Mouse (Mus musculus) CH12.LX (cell line): Measurements from ENCODE around the gene Hdac11. TPM values are rescaled to one million over a fixed set of nuclear protein-coding genes. Genes with fewer than 3 reads are reported as not detected.

Experiments used
- DNase-seq: peaks from one replicate; pipeline ENCODE4 v3.0.0-alpha.2; 2013; ENCODE audit errors: extremely low read depth
- H3K27ac ChIP-seq: 2 replicates; pipeline ENCODE4 v1.5.1; 2012; ENCODE audit warnings: low read depth, mild to moderate bottlenecking, control low read depth, moderate library complexity; ENCODE audit not compliant: insufficient read depth
- H3K27me3 ChIP-seq: replicated peaks from 2 replicates; pipeline ENCODE3; 2012; ENCODE audit warnings: inconsistent platforms
- H3K36me3 ChIP-seq, 2 experiments: replicated peaks in 1 of 2; 2 replicates each; pipeline versions ENCODE3 to v1.6.1; 2012; ENCODE audit warnings: inconsistent platforms in 1 of 2, low read length in 1 of 2, mild to moderate bottlenecking in 1 of 2, mixed read lengths in 1 of 2, moderate library complexity in 1 of 2; ENCODE audit not compliant: control insufficient read depth in 1 of 2, insufficient read depth in 1 of 2
- H3K4me1 ChIP-seq, 2 experiments: 2 replicates each; pipeline ENCODE4 v1.6.1; 2012; ENCODE audit warnings: inconsistent platforms in 1 of 2, moderate library complexity in 1 of 2; ENCODE audit not compliant: insufficient read depth in 2 of 2, control insufficient read depth in 1 of 2
- H3K4me2 ChIP-seq: 2 replicates; pipeline ENCODE4 v1.6.1; 2012; ENCODE audit warnings: low read depth, mild to moderate bottlenecking, control low read depth; ENCODE audit not compliant: poor library complexity, insufficient read depth, severe bottlenecking
- H3K4me3 ChIP-seq, 3 experiments: fragments of 150-350 bp in 1 of 3; sonication (generic) in 1 of 3; replicated peaks in 1 of 3; 2 replicates each; pipeline versions ENCODE3 to v1.5.1; 2011 to 2012; ENCODE audit warnings: low read depth in 2 of 3, low read length in 2 of 3, mild to moderate bottlenecking in 2 of 3, moderate library complexity in 2 of 3, control low read depth in 1 of 3, improper control_type of control experiment in 1 of 3, inconsistent platforms in 1 of 3, mixed read lengths in 1 of 3; ENCODE audit not compliant: poor library complexity in 1 of 3
- H3K79me2 ChIP-seq: replicated peaks from 2 replicates; pipeline ENCODE4 v1.6.1; 2012; ENCODE audit warnings: mild to moderate bottlenecking, moderate library complexity; ENCODE audit not compliant: control insufficient read depth, poor library complexity, insufficient read depth, severe bottlenecking; ENCODE audit errors: extremely low read depth
- H3K9ac ChIP-seq: 2 replicates; pipeline ENCODE4 v1.6.1; 2012; ENCODE audit warnings: low read depth, mild to moderate bottlenecking, control low read depth, moderate library complexity; ENCODE audit not compliant: insufficient read depth
- H3K9me3 ChIP-seq: replicated peaks from 2 replicates; pipeline ENCODE3; 2012; ENCODE audit warnings: low read length, inconsistent platforms, mixed read lengths
- BHLHE40 ChIP-seq: IDR thresholded peaks from 2 replicates; pipeline ENCODE4 v1.6.1; 2011; ENCODE audit warnings: mild to moderate bottlenecking, low read depth, low read length, improper control_type of control experiment
- CHD1 ChIP-seq: IDR thresholded peaks from 2 replicates; pipeline ENCODE4 v1.6.1; 2012; ENCODE audit warnings: low read depth, low read length, improper control_type of control experiment, inconsistent platforms
- CHD2 ChIP-seq: IDR thresholded peaks from 2 replicates; pipeline ENCODE4 v1.6.1; 2011; ENCODE audit warnings: low read length, improper control_type of control experiment
- CTCF ChIP-seq, 2 experiments: IDR thresholded peaks in 1 of 2; conservative IDR thresholded peaks in 1 of 2; 2 replicates each; pipeline ENCODE4 v1.5.1; 2011 to 2012; ENCODE audit warnings: low read depth in 2 of 2, low read length in 2 of 2, improper control_type of control experiment in 1 of 2, inconsistent platforms in 1 of 2, mild to moderate bottlenecking in 1 of 2, moderate library complexity in 1 of 2
- E2F4 ChIP-seq: IDR thresholded peaks from 2 replicates; pipeline ENCODE4 v1.6.1; 2011; ENCODE audit warnings: low read depth, low read length, improper control_type of control experiment; ENCODE audit not compliant: insufficient replicate concordance
- ELF1 ChIP-seq: IDR thresholded peaks from 2 replicates; pipeline ENCODE4 v1.6.1; 2014; ENCODE audit warnings: low read depth, mild to moderate bottlenecking, inconsistent platforms, low read length, improper control_type of control experiment
- EP300 ChIP-seq: IDR thresholded peaks from 2 replicates; pipeline ENCODE4 v1.6.1; 2011; ENCODE audit warnings: low read length, improper control_type of control experiment
- ETS1 ChIP-seq: conservative IDR thresholded peaks from 2 replicates; pipeline ENCODE4 v1.6.1; 2012; ENCODE audit warnings: low read depth, mild to moderate bottlenecking, inconsistent platforms, low read length, improper control_type of control experiment, moderate library complexity
- GABPA ChIP-seq: IDR thresholded peaks from 2 replicates; pipeline ENCODE4 v1.6.1; 2012; ENCODE audit warnings: low read depth, low read length, improper control_type of control experiment, inconsistent platforms; ENCODE audit not compliant: insufficient replicate concordance
- HCFC1 ChIP-seq: IDR thresholded peaks from 2 replicates; pipeline ENCODE4 v1.6.1; 2012; ENCODE audit warnings: low read depth, mild to moderate bottlenecking, inconsistent platforms, low read length, improper control_type of control experiment
- IRF4 ChIP-seq: IDR thresholded peaks from 2 replicates; pipeline ENCODE4 v1.6.1; 2014; ENCODE audit warnings: low read depth, mild to moderate bottlenecking, inconsistent platforms, low read length, improper control_type of control experiment
- JUN ChIP-seq: IDR thresholded peaks from 2 replicates; pipeline ENCODE4 v1.6.1; 2011; ENCODE audit warnings: low read depth, mild to moderate bottlenecking, low read length, improper control_type of control experiment, moderate library complexity; ENCODE audit not compliant: insufficient read depth
- JUND ChIP-seq: conservative IDR thresholded peaks from 2 replicates; pipeline ENCODE4 v1.6.1; 2011; ENCODE audit warnings: low read depth, low read length, improper control_type of control experiment
- KAT2A ChIP-seq: IDR thresholded peaks from 2 replicates; pipeline ENCODE4 v1.6.1; 2012; ENCODE audit warnings: low read length, improper control_type of control experiment, inconsistent platforms; ENCODE audit not compliant: insufficient replicate concordance
- MAFK ChIP-seq: IDR thresholded peaks from 2 replicates; pipeline ENCODE4 v1.6.1; 2011; ENCODE audit warnings: low read length, improper control_type of control experiment; ENCODE audit not compliant: insufficient replicate concordance
- MAX ChIP-seq: IDR thresholded peaks from 2 replicates; pipeline ENCODE4 v1.6.1; 2011; ENCODE audit warnings: low read length, improper control_type of control experiment
- MAZ ChIP-seq: IDR thresholded peaks from 2 replicates; pipeline ENCODE4 v1.6.1; 2012; ENCODE audit warnings: low read depth, mild to moderate bottlenecking, inconsistent platforms, low read length, improper control_type of control experiment, moderate library complexity
- MEF2A ChIP-seq: IDR thresholded peaks from 2 replicates; pipeline ENCODE4 v1.6.1; 2014; ENCODE audit warnings: low read depth, mild to moderate bottlenecking, inconsistent platforms, low read length, improper control_type of control experiment, borderline replicate concordance
- MXI1 ChIP-seq: IDR thresholded peaks from 2 replicates; pipeline ENCODE4 v1.6.1; 2011; ENCODE audit warnings: mild to moderate bottlenecking, low read depth, low read length, improper control_type of control experiment
- MYC ChIP-seq: IDR thresholded peaks from 2 replicates; pipeline ENCODE4 v1.6.1; 2011; ENCODE audit warnings: low read depth, mild to moderate bottlenecking, improper control_type of control experiment, low read length
- NELFE ChIP-seq: IDR thresholded peaks from 2 replicates; pipeline ENCODE4 v1.6.1; 2011; ENCODE audit warnings: low read depth, low read length, improper control_type of control experiment
- NRF1 ChIP-seq: IDR thresholded peaks from 2 replicates; pipeline ENCODE4 v1.6.1; 2014; ENCODE audit warnings: low read depth, mild to moderate bottlenecking, inconsistent platforms, low read length, improper control_type of control experiment, moderate library complexity
- POLR2A ChIP-seq: IDR thresholded peaks from 2 replicates; pipeline ENCODE4 v1.6.1; 2011; ENCODE audit warnings: low read depth, mild to moderate bottlenecking, improper control_type of control experiment, low read length
- RAD21 ChIP-seq: IDR thresholded peaks from 2 replicates; pipeline ENCODE4 v1.6.1; 2011; ENCODE audit warnings: low read depth, mild to moderate bottlenecking, low read length, improper control_type of control experiment, moderate library complexity
- RCOR1 ChIP-seq: conservative IDR thresholded peaks from 2 replicates; pipeline ENCODE4 v1.6.1; 2012; ENCODE audit warnings: low read depth, mild to moderate bottlenecking, inconsistent platforms, low read length, improper control_type of control experiment
- SMC3 ChIP-seq: IDR thresholded peaks from 2 replicates; pipeline ENCODE4 v1.6.1; 2011; ENCODE audit warnings: low read depth, low read length, improper control_type of control experiment
- TBP ChIP-seq: conservative IDR thresholded peaks from 2 replicates; pipeline ENCODE4 v1.6.1; 2011; ENCODE audit warnings: low read depth, low read length, improper control_type of control experiment
- TCF12 ChIP-seq: IDR thresholded peaks from 2 replicates; pipeline ENCODE4 v1.6.1; 2014; ENCODE audit warnings: low read depth, mild to moderate bottlenecking, inconsistent platforms, low read length, improper control_type of control experiment
- UBTF ChIP-seq: IDR thresholded peaks from 2 replicates; pipeline ENCODE4 v1.6.1; 2012; ENCODE audit warnings: low read depth, mild to moderate bottlenecking, inconsistent platforms, low read length, improper control_type of control experiment, moderate library complexity
- USF1 ChIP-seq: IDR thresholded peaks from 2 replicates; pipeline ENCODE4 v1.6.1; 2014; ENCODE audit warnings: low read depth, mild to moderate bottlenecking, inconsistent platforms, low read length, improper control_type of control experiment
- USF2 ChIP-seq: conservative IDR thresholded peaks from 2 replicates; pipeline ENCODE4 v1.6.1; 2011; ENCODE audit warnings: low read depth, low read length, improper control_type of control experiment
- ZKSCAN1 ChIP-seq: IDR thresholded peaks from 2 replicates; pipeline ENCODE4 v1.6.1; 2012; ENCODE audit warnings: low read depth, inconsistent platforms, low read length, improper control_type of control experiment, borderline replicate concordance
- ZMIZ1 ChIP-seq: IDR thresholded peaks from 2 replicates; pipeline ENCODE4 v1.6.1; 2012; ENCODE audit warnings: low read depth, mild to moderate bottlenecking, inconsistent platforms, low read length, improper control_type of control experiment
- ZNF384 ChIP-seq: IDR thresholded peaks from 2 replicates; pipeline ENCODE4 v1.6.1; 2012; ENCODE audit warnings: low read depth, low read length, improper control_type of control experiment, inconsistent platforms
- dilution Hi-C: fragments of 300-500 bp; cut with MboI; formaldehyde crosslinking; loops from 2 replicates; pipeline ENCODE4 v1.14.3; 2020; ENCODE audit warnings: low sequenced_read_pairs; ENCODE audit not compliant: extremely low pct_unique_long_range_greater_than_20kb, extremely low pct_ligation_motif_present
- in situ Hi-C: fragments of 300-500 bp; cut with MboI; formaldehyde crosslinking; loops from 3 replicates; pipeline ENCODE4 v1.14.3; 2019; ENCODE audit warnings: low sequenced_read_pairs, low pct_ligation_motif_present, low pct_unique_long_range_greater_than_20kb, mixed read lengths
- polyA plus RNA-seq: library from polyadenylated mRNA; unstranded; fragments of >175 nt; gene quantifications from 2 replicates; pipeline ENCODE4 v1.2.1, GENCODE M21; 2012; ENCODE audit warnings: low read depth; ENCODE audit not compliant: insufficient read length
- total RNA-seq, 2 experiments: library from RNA; depleted of rRNA; stranded (reverse); fragments of 300-350 nt in 1 of 2; fragments of >200 nt in 1 of 2; gene quantifications; 2 replicates each; pipeline ENCODE4 v1.2.3; 2012 to 2014

Gene Hdac11
- total and polyA plus RNA-seq, 3 experiments, result 0.53 to 2.1 TPM; not detected in 1

- TF ChIP-seq CTCF (conservative IDR thresholded peaks at IDR 0.05 in 1 of 2, IDR thresholded peaks at IDR 0.05 in 1 of 2; ENCODE audit: low read depth in 2 of 2, low read length in 2 of 2) (no peak), ZMIZ1 (no peak; the same call in 1 of the 2 replicates), MAZ (no peak), ELF1 (peak; percentile 26; the same call in 1 of the 2 replicates), TCF12 (0 out of 2 replicates have a peak, but pooled peaks have one; percentile 16), UBTF (no peak), NRF1 (no peak), RCOR1 (no peak), HCFC1 (no peak), JUN (no peak; the same call in 1 of the 2 replicates), MXI1 (no peak), MAFK (no peak), MYC (no peak), USF1 (no peak), CHD1 (no peak), IRF4 (peak; percentile 29; the same call in 1 of the 2 replicates), KAT2A (no peak), MEF2A (no peak), JUND (no peak; the same call in 1 of the 2 replicates), BHLHE40 (0 out of 2 replicates have a peak, but pooled peaks have one; percentile 25), CHD2 (no peak), NELFE (no peak), ZKSCAN1 (no peak), POLR2A (no peak), E2F4 (no peak), SMC3 (no peak), RAD21 (no peak), EP300 (peak; percentile 59), TBP (0 out of 2 replicates have a peak, but pooled peaks have one; percentile 13), USF2 (no peak), MAX (no peak), ETS1 (no peak), GABPA (no peak), ZNF384 (no peak)
- dilution Hi-C loops, result no loop called here
- H3K4me1 ChIP-seq, result peaks cover 10 to 53% of the 10 kb centered on the region in 2 experiments
- peak overlapping the region; percentile 81 for H3K4me2 ChIP-seq
- DNase-seq, result peak; percentile 39
- H3K79me2 ChIP-seq, result peaks cover 58% of the 10 kb centered on the region
- in situ Hi-C loops, result no loop called here
- peak overlapping the region in 2 of 3 experiments; percentile 84 to 85 for H3K4me3 ChIP-seq
- H3K27me3 ChIP-seq, result no peaks in the 10 kb centered on the region
- peaks cover 0 to 13% of the 10 kb centered on the region in 2 experiments for H3K36me3 ChIP-seq
- H3K9ac ChIP-seq, result peak overlapping the region; percentile 81
- H3K27ac ChIP-seq, result 0 out of 2 replicates have a peak overlapping the region, but pooled peaks have one; percentile 38
- peaks cover 3% of the 10 kb centered on the region for H3K9me3 ChIP-seq
Observed at GRCm38 (mm10) chr6:91114716-91115115, 41.7 kb upstream of the Hdac11 start.
